Mouse (Mus musculus) heart, embryonic 12.5 days (tissue): ENCODE measurements around the gene Cryzl2. TPM values are rescaled to one million over a fixed set of nuclear protein-coding genes. Genes with fewer than 3 reads are reported as not detected.

Experiments
- ATAC-seq: fragments of 200-750 bp; cut with Nextera tagmentation; 2 replicates; pipeline ENCODE4 v1.8.0; 2017; ENCODE audit warnings: moderate TSS enrichment, moderate library complexity; ENCODE audit not compliant: insufficient number of reproducible peaks, low FRiP score
- H3K27ac ChIP-seq: fragments of 300-500 bp; sonication (generic); 2 replicates; pipeline ENCODE4 v1.5.1; 2016; ENCODE audit warnings: mild to moderate bottlenecking, moderate library complexity; ENCODE audit not compliant: poor library complexity, severe bottlenecking
- H3K27me3 ChIP-seq: fragments of 300-500 bp; sonication (generic); replicated peaks from 2 replicates; pipeline ENCODE4 v1.6.1; 2016; ENCODE audit warnings: mild to moderate bottlenecking, moderate library complexity
- H3K36me3 ChIP-seq: fragments of 300-500 bp; sonication (generic); 2 replicates; pipeline ENCODE4 v1.6.1; 2016; ENCODE audit warnings: mild to moderate bottlenecking, moderate library complexity
- H3K4me1 ChIP-seq: fragments of 300-500 bp; sonication (generic); replicated peaks from 2 replicates; pipeline ENCODE4 v1.6.1; 2016; ENCODE audit warnings: mild to moderate bottlenecking
- H3K4me2 ChIP-seq: fragments of 300-500 bp; sonication (generic); 2 replicates; pipeline ENCODE4 v1.6.1; 2016; ENCODE audit warnings: mild to moderate bottlenecking, moderate library complexity
- H3K4me3 ChIP-seq: fragments of 300-500 bp; sonication (generic); 2 replicates; pipeline ENCODE4 v1.5.1; 2016; ENCODE audit warnings: mild to moderate bottlenecking
- H3K9ac ChIP-seq: fragments of 300-500 bp; sonication (generic); 2 replicates; pipeline ENCODE4 v1.6.1; 2016; ENCODE audit warnings: mild to moderate bottlenecking, moderate library complexity
- H3K9me3 ChIP-seq: fragments of 300-500 bp; sonication (generic); replicated peaks from 2 replicates; pipeline ENCODE4 v1.6.1; 2016; ENCODE audit warnings: mild to moderate bottlenecking, moderate library complexity
- WGBS: fragments of 180-500 bp; shearing (Covaris S2); methylation state at CpG from one replicate; pipeline ENCODE4 v1.1.7; 2016; 5-methylcytosine and 5-hydroxymethylcytosine counted together
- polyA plus RNA-seq: library from polyadenylated mRNA; unstranded; fragments of >200 nt; fragmentation: Nextera tagmentation; extraction: Ambion mirVana; gene quantifications from 2 replicates; pipeline ENCODE4 v1.2.1, GENCODE M21; 2016

Cryzl2 gene
- polyA plus RNA-seq, 1 experiment from 2014 or later: 28.4 TPM

DNA sequence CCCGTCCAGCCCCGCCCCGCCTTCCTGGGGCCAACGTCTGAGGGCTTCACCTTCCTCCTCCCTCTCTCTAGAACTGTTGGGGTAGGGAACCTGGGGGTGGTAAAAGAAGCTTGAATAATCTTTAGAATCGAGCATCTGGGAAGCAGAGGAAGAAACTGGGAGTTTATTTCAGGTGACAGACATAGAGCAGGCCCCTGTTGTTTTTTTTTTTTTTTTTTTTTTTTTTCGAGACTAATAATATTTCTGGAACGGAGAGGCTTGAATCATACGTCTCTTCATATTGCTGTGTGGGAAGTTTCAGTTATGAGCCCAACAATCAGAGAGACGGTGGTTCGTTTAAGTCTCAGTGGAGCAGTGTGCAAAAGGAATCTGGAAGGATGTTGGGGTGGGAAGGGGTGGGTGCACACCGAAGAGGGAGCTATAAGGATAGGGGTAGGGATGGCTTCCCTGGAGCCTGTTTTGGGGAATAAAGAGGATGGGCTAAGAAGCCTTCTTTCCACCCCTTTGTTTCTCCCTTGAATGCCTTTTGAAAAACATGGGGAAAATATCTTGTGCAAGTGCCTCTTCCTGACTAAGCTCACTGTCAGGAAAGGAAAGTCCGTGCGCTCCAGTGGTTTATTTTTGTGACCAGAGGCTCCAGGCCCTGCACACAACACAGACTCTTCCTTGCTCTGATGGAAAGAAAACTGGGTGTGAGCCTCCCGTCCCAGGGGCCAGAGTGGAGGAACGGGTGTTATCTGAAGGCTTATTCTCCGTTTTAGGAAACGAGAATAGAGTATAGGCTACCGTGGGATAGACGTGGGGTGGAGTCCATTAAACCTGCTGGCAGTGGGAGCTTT is 14.4 kb upstream of the Cryzl2 start:
- Histone ChIP-seq H3K27me3 (no peaks in the 10 kb centered on the region), H3K9ac (peak overlapping the region; percentile 51), H3K4me1 (peaks cover 64% of the 10 kb centered on the region), H3K9me3 (no peaks in the 10 kb centered on the region), H3K4me3 (no peak overlapping the region), H3K4me2 (peak overlapping the region; percentile 57), H3K27ac (peak overlapping the region; percentile 87), H3K36me3 (no peaks in the 10 kb centered on the region)
- 0 out of 2 replicates have a peak, but pooled peaks have one; percentile 40 for ATAC-seq
- whole genome bisulfite sequencing: 17% methylated on average over 19 of the region's 19 CpGs

DNA sequence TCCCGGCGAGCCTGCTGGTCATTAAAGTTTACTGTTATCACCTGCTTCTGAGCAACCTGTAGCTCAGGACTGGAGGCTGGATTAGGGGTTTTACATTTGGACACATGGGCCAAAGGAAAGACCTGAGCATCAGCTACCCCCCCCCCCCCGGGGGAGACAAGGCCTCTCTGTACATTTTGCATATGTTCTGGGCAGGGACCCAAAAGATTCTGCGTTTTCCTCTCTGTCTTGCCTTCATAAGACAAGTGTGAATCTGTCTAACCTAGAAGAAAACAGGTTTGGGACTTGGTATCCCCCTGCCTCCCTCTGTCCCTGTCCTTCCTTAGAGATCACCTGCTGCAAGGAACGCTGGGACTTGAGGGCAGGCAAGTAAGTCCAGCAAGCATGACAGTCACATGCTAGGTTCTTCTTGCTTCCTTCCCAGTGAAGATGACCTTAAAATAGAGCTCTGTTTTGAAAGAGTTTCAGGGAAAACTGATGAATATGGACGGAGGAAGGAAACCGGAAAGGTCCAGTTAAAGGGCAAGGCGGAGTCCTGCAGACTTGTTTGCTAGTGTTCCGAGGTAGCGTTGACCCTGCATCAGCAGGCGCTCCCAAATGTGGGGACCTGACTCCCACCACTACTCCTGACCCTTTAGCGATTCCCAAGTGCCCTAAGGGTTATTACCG is 13.6 kb upstream of the Cryzl2 start:
- H3K27ac ChIP-seq: peak overlapping the region; percentile 87
- 0 out of 2 replicates have a peak overlapping the region, but pooled peaks have one; percentile 57 for H3K4me2 ChIP-seq
- no peaks in the 10 kb centered on the region for H3K27me3 ChIP-seq
- no peak for ATAC-seq
- peaks cover 66% of the 10 kb centered on the region for H3K4me1 ChIP-seq
- H3K9ac ChIP-seq: peak overlapping the region; percentile 51; the same call in 1 of the 2 replicates
- no peaks in the 10 kb centered on the region for H3K9me3 ChIP-seq
- no peak overlapping the region for H3K4me3 ChIP-seq
- H3K36me3 ChIP-seq: no peaks in the 10 kb centered on the region
- 67% methylated on average over 13 of the region's 13 CpGs for WGBS

DNA sequence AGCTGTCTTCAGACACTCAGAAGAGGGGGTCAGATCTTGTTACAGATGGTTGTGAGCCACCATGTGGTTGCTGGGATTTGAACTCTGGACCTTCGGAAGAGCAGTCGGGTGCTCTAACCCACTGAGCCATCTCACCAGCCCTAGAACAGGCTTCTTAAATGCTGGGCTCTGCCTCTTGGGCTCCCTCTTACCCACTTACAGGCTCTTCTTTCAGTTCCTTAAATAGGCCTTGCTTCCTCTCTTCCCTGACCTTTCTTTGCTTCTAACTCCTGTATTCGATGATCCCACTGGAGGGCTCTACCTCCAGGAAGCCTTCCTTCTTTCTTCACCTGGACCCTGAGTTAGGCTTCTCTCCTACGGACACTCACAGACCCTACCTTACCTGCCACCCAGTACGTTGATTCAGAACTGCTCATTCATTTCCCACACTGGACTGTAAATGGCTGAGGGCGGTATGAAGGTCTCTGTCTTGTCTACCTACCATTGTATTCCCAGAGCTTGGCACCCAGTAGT is 12.9 kb upstream of the Cryzl2 start:
- no peaks in the 10 kb centered on the region for H3K9me3 ChIP-seq
- H3K27ac ChIP-seq: no peak overlapping the region
- 81% methylated on average over 6 of the region's 6 CpGs for WGBS
- no peak overlapping the region for H3K4me3 ChIP-seq
- ATAC-seq: no peak
- no peak overlapping the region for H3K4me2 ChIP-seq
- no peaks in the 10 kb centered on the region for H3K27me3 ChIP-seq
- peaks cover 64% of the 10 kb centered on the region for H3K4me1 ChIP-seq
- no peaks in the 10 kb centered on the region for H3K36me3 ChIP-seq
- no peak overlapping the region for H3K9ac ChIP-seq

DNA sequence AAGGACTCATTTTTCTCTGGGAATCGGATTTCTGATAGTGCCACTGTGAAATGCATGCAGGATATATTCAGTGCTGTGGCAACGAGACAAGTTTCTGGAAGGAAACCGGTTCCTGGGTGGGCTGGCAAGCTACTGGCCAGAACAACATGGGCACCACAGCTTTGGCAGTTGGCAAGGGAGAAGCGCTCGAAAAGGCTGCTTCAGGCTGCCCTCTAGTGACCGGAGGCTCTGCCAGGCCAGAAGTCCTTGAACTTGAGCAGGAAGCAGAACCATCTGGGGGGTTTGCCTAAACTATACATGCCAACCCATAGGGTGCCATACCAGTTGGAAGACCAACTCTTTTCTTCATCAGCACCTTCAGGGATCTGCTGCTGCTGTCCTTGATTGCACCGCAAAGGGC is 12.1 kb upstream of the Cryzl2 start:
- Histone ChIP-seq H3K9ac (no peak overlapping the region), H3K36me3 (no peaks in the 10 kb centered on the region), H3K4me3 (no peak overlapping the region), H3K27me3 (no peaks in the 10 kb centered on the region), H3K4me2 (no peak overlapping the region), H3K4me1 (peaks cover 66% of the 10 kb centered on the region), H3K9me3 (no peaks in the 10 kb centered on the region), H3K27ac (no peak overlapping the region)
- no peak for ATAC-seq
- WGBS: 60% methylated on average over 7 of the region's 7 CpGs

DNA sequence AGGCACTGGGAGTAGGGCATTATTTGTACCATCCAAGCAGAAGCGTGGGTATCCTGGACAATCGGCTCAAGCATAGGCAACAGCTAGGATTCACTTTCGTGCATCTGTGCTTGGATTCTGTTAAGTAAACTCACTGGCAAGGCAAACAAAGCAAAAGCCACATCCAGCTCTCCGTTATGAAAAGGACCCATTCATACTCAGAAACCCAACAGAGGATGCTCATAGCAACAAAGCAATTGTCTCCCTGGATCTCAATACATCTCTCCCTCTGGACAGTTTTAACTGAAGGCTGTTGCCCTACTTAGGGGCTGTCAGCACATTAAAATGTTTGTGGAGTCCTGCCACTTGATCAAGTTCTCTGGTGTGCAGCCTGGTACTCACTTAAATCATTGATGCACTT is 11.2 kb upstream of the Cryzl2 start:
- Histone ChIP-seq H3K9me3 (no peaks in the 10 kb centered on the region), H3K4me1 (peaks cover 60% of the 10 kb centered on the region), H3K27ac (no peak overlapping the region), H3K4me2 (no peak overlapping the region), H3K9ac (no peak overlapping the region), H3K36me3 (no peaks in the 10 kb centered on the region), H3K4me3 (no peak overlapping the region), H3K27me3 (no peaks in the 10 kb centered on the region)
- 71% methylated on average over 4 of the region's 4 CpGs for WGBS
- ATAC-seq: no peak

DNA sequence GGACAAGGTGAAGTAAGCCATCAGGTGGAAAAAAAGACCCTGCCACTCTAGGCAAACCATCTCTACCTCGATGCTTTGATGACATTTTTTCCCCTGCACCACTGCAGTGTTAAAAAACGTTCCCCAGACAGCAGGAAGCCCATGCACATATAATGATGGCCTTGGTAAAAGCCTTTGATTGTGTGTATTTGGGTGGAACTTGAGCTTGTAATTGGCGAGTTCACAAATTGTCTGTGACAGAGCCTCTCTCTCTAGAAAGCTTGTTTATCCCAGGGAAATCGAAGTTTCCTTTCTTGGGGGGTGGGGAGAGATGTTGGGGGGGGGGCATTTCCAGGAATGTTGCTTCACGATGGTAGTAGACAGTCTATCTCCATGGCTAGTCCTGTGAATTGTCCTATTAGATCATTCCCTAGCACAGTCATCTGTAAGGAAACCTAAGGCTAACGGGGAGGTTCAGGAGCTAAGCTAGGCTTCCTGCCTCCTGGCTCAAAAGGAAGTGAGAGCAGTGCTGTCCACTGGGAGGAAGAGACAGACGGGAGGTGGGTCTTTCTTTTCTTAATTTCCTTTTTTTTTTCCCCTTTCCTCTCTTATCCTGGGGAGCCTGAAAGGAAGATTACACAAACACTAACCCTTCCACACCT is 10.1 kb upstream of the Cryzl2 start:
- Histone ChIP-seq H3K9me3 (no peaks in the 10 kb centered on the region), H3K4me3 (no peak overlapping the region), H3K4me2 (no peak overlapping the region), H3K4me1 (peaks cover 51% of the 10 kb centered on the region), H3K36me3 (no peaks in the 10 kb centered on the region), H3K27me3 (no peaks in the 10 kb centered on the region), H3K9ac (no peak overlapping the region), H3K27ac (peak overlapping the region; percentile 59)
- WGBS: 29% methylated on average over 7 of the region's 7 CpGs
- ATAC-seq: no peak

DNA sequence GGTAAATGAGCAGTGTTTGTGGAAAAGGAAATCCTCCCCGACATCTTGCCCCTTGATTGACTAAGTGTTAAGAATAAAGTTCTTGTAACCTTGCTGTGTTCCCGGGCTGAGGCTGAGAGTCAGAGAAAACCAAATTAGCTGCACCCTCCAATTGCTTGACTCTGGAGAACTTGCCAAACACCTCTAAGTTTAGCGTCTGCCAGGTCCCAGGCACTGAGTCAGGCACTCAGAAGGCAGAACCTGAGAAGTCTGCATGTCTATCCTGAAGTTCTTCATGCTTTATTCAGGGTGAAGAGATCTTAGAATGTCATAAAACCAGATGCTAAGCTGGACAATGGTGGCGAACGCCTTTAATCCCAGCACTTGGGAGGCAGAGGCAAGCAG is 9.6 kb upstream of the Cryzl2 start:
- Histone ChIP-seq H3K27ac (peak overlapping the region; percentile 59), H3K9ac (no peak overlapping the region), H3K4me3 (no peak overlapping the region), H3K36me3 (no peaks in the 10 kb centered on the region), H3K9me3 (no peaks in the 10 kb centered on the region), H3K27me3 (no peaks in the 10 kb centered on the region), H3K4me1 (peaks cover 47% of the 10 kb centered on the region), H3K4me2 (no peak overlapping the region)
- no peak for ATAC-seq
- WGBS: 49% methylated on average over 5 of the region's 5 CpGs

DNA sequence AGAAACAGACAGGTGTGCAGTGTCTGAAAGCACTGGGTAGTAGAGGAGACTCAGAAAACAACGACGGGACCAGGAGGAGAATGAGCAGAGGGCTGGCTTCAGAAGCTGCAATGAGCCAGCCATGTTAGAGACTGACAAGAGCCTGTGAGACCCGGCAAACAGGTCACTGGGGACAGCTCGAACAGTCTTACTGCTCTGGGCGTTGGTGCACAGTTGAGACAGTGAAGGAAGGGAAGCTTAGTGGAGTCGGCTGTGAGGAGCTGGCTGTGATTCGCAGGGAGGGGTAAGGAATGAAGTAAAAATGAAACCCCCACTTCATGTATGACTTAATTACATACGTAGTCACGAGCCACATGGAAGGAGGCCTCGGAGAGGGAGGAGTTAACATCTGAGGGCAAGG is 8.8 kb upstream of the Cryzl2 start:
- ATAC-seq: peak; percentile 59; the same call in 1 of the 2 replicates
- Histone ChIP-seq H3K4me3 (peak overlapping the region; percentile 44), H3K9me3 (no peaks in the 10 kb centered on the region), H3K4me2 (peak overlapping the region; percentile 80), H3K27ac (peak overlapping the region; percentile 73), H3K36me3 (no peaks in the 10 kb centered on the region), H3K27me3 (no peaks in the 10 kb centered on the region), H3K4me1 (peaks cover 40% of the 10 kb centered on the region), H3K9ac (peak overlapping the region; percentile 65)
- WGBS: 2% methylated on average over 10 of the region's 10 CpGs

DNA sequence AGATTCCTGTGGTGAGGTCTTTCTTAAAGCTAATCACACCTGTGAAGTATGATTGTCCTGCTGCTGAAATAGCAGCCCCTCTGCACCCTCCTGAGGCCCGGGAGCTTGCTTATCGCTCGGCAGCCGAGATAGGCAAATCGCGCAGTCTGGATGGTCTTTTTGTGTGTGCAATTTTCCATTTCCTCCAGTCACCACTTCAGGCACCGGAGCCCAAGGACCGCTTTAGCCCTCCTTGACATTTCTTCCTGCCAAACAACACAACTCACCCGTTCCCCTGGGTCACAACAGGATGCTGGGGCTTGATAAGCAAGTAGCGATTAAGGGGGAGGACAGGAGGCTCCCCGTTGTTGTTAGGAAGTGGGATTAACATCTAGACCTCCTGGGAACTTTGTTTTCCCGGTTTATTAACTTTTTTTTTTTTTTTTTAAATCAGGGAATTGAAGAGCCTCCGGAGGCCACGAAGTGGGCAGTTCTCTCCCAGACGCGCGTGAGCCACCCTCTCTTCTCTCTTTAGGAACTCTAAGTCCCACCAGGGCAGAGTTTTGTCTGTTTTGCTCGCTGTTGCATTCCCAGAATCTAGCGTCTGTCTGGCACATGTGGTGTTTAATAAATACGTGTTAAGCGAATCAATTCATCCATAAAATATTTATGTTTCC is 8.3 kb upstream of the Cryzl2 start:
- Histone ChIP-seq H3K27ac (peak overlapping the region; percentile 73), H3K4me2 (peak overlapping the region; percentile 80), H3K27me3 (no peaks in the 10 kb centered on the region), H3K4me1 (peaks cover 34% of the 10 kb centered on the region), H3K4me3 (peak overlapping the region; percentile 44), H3K9ac (peak overlapping the region; percentile 65), H3K36me3 (no peaks in the 10 kb centered on the region), H3K9me3 (no peaks in the 10 kb centered on the region)
- ATAC-seq: peak; percentile 81
- 1% methylated on average over 21 of the region's 21 CpGs for WGBS

DNA sequence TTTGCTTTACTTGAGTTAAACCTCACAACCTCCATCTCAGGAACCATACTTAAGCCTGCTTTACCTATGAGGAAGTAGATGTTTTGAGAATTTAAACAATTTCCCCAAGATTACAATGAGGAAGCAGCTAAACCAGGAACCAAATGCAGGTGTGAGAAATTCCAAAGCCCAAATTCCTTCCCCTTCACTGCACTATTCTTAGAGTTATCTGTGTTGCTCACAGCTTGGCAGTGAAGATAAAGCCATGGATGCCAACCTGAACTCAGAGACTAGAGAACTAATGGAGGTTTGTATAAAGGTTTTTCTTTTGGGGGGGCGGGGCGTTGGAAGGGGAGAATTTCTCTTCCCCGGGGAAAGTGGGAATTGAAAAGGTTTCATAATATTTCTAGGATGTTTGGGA is 6.1 kb upstream of the Cryzl2 start:
- Histone ChIP-seq H3K27me3 (no peaks in the 10 kb centered on the region), H3K4me1 (peaks cover 33% of the 10 kb centered on the region), H3K4me3 (no peak overlapping the region), H3K9ac (no peak overlapping the region), H3K9me3 (no peaks in the 10 kb centered on the region), H3K36me3 (no peaks in the 10 kb centered on the region), H3K4me2 (no peak overlapping the region), H3K27ac (no peak overlapping the region)
- ATAC-seq: no peak
- 76% methylated on average over 3 of the region's 3 CpGs for WGBS
